Mouse (Mus musculus): ENCODE results near the gene Tspan12. TPM values are rescaled to one million over a fixed set of nuclear protein-coding genes. Genes with fewer than 3 reads are reported as not detected.

Gene Tspan12
- total and polyA plus RNA-seq, 3 experiments = 0.10 to 1.9 TPM; not detected in 1

GRCm38 (mm10) chr6:21851596-21852343 is 545 bp downstream of the Tspan12 start:
- DNase-seq (ENCODE audit: low spot score) (peak; percentile 7), ATAC-seq (ENCODE audit: extremely low read depth, insufficient number of reproducible peaks, low FRiP score, poor library complexity, severe bottlenecking) (peak; percentile 32; the same call in 1 of the 2 replicates)
- Histone ChIP-seq H3K4me3 (ENCODE audit: low read depth, low read length) (peak overlapping the region; percentile 69), H3K9me3 (replicated peaks) (no peaks in the 10 kb centered on the region), H3K27me3 (ENCODE audit: insufficient read depth, low read length) (peaks cover 30% of the 10 kb centered on the region), H3K36me3 (replicated peaks) (peaks cover 3% of the 10 kb centered on the region), H3K4me1 (ENCODE audit: insufficient read depth, low read depth, low read length) (peaks cover 6% of the 10 kb centered on the region)
- TF ChIP-seq TAL1 (conservative IDR thresholded peaks at IDR 0.05; ENCODE audit: low read depth, low read length) (no peak), CTCF (IDR thresholded peaks at IDR 0.05; ENCODE audit: low read depth, low read length) (no peak), GATA1 (IDR thresholded peaks at IDR 0.05; ENCODE audit: borderline replicate concordance, low read length) (no peak), POLR2AphosphoS5 (IDR thresholded peaks at IDR 0.05; ENCODE audit: insufficient replicate concordance, low read depth, low read length) (no peak), GATA2 (IDR thresholded peaks at IDR 0.05; ENCODE audit: borderline replicate concordance, low read depth, low read length) (no peak)

- Histone ChIP-seq H3K36me3 (replicated peaks) (peaks cover 3% of the 10 kb centered on the region), H3K27me3 (ENCODE audit: insufficient read depth, low read length) (peaks cover 30% of the 10 kb centered on the region), H3K4me1 (ENCODE audit: insufficient read depth, low read depth, low read length) (peaks cover 6% of the 10 kb centered on the region), H3K9me3 (replicated peaks) (no peaks in the 10 kb centered on the region), H3K4me3 (ENCODE audit: low read depth, low read length) (peak overlapping the region; percentile 69)
- DNase-seq (ENCODE audit: low spot score) (no peak), ATAC-seq (ENCODE audit: extremely low read depth, insufficient number of reproducible peaks, low FRiP score, poor library complexity, severe bottlenecking) (no peak)
- TF ChIP-seq GATA2 (IDR thresholded peaks at IDR 0.05; ENCODE audit: borderline replicate concordance, low read depth, low read length) (no peak), POLR2AphosphoS5 (IDR thresholded peaks at IDR 0.05; ENCODE audit: insufficient replicate concordance, low read depth, low read length) (no peak), GATA1 (IDR thresholded peaks at IDR 0.05; ENCODE audit: borderline replicate concordance, low read length) (no peak), TAL1 (conservative IDR thresholded peaks at IDR 0.05; ENCODE audit: low read depth, low read length) (no peak), CTCF (IDR thresholded peaks at IDR 0.05; ENCODE audit: low read depth, low read length) (no peak)
Observed at GRCm38 (mm10) chr6:21851346-21851595, 1.0 kb downstream of the Tspan12 start.

GRCm38 (mm10) chr6:21850526-21851345 is 1.6 kb downstream of the Tspan12 start:
- Histone ChIP-seq H3K27me3 (ENCODE audit: insufficient read depth, low read length) (peaks cover 27% of the 10 kb centered on the region), H3K9me3 (replicated peaks) (no peaks in the 10 kb centered on the region), H3K4me1 (ENCODE audit: insufficient read depth, low read depth, low read length) (peaks cover 6% of the 10 kb centered on the region), H3K36me3 (replicated peaks) (peaks cover 3% of the 10 kb centered on the region), H3K4me3 (ENCODE audit: low read depth, low read length) (peak overlapping the region; percentile 69; the same call in 1 of the 2 replicates)
- ATAC-seq (ENCODE audit: extremely low read depth, insufficient number of reproducible peaks, low FRiP score, poor library complexity, severe bottlenecking) (0 out of 2 replicates have a peak, but pooled peaks have one; percentile 42), DNase-seq (ENCODE audit: low spot score) (no peak)
- TF ChIP-seq GATA1 (IDR thresholded peaks at IDR 0.05; ENCODE audit: borderline replicate concordance, low read length) (no peak), GATA2 (IDR thresholded peaks at IDR 0.05; ENCODE audit: borderline replicate concordance, low read depth, low read length) (no peak), POLR2AphosphoS5 (IDR thresholded peaks at IDR 0.05; ENCODE audit: insufficient replicate concordance, low read depth, low read length) (no peak), TAL1 (conservative IDR thresholded peaks at IDR 0.05; ENCODE audit: low read depth, low read length) (no peak), CTCF (IDR thresholded peaks at IDR 0.05; ENCODE audit: low read depth, low read length) (no peak)

- TF ChIP-seq TAL1 (conservative IDR thresholded peaks at IDR 0.05; ENCODE audit: low read depth, low read length) = no peak
- TF ChIP-seq GATA2 (IDR thresholded peaks at IDR 0.05; ENCODE audit: borderline replicate concordance, low read depth, low read length) = no peak
- TF ChIP-seq GATA1 (IDR thresholded peaks at IDR 0.05; ENCODE audit: borderline replicate concordance, low read length) = no peak
- TF ChIP-seq CTCF (IDR thresholded peaks at IDR 0.05; ENCODE audit: low read depth, low read length) = no peak
- no peak for TF ChIP-seq POLR2AphosphoS5 (IDR thresholded peaks at IDR 0.05; ENCODE audit: insufficient replicate concordance, low read depth, low read length)
- H3K4me3 ChIP-seq (ENCODE audit: low read depth, low read length) = no peak overlapping the region
- ATAC-seq (ENCODE audit: extremely low read depth, insufficient number of reproducible peaks, low FRiP score, poor library complexity, severe bottlenecking) = no peak
Observed at GRCm38 (mm10) chr6:21848808-21849207, 3.5 kb downstream of the Tspan12 start.

GRCm38 (mm10) chr6:21839976-21840775 is 12.1 kb downstream of the Tspan12 start:
- H3K9me3 ChIP-seq (replicated peaks) = no peaks in the 10 kb centered on the region
- no peaks in the 10 kb centered on the region for H3K36me3 ChIP-seq (replicated peaks)
- TF ChIP-seq TAL1 (conservative IDR thresholded peaks at IDR 0.05; ENCODE audit: low read depth, low read length) (no peak), GATA2 (IDR thresholded peaks at IDR 0.05; ENCODE audit: borderline replicate concordance, low read depth, low read length) (no peak), CTCF (IDR thresholded peaks at IDR 0.05; ENCODE audit: low read depth, low read length) (no peak), POLR2AphosphoS5 (IDR thresholded peaks at IDR 0.05; ENCODE audit: insufficient replicate concordance, low read depth, low read length) (no peak), GATA1 (IDR thresholded peaks at IDR 0.05; ENCODE audit: borderline replicate concordance, low read length) (no peak)
- no peak overlapping the region for H3K4me3 ChIP-seq (ENCODE audit: low read depth, low read length)
- DNase-seq (ENCODE audit: low spot score) (no peak), ATAC-seq (ENCODE audit: extremely low read depth, insufficient number of reproducible peaks, low FRiP score, poor library complexity, severe bottlenecking) (no peak)
- H3K4me1 ChIP-seq (ENCODE audit: insufficient read depth, low read depth, low read length) = no peaks in the 10 kb centered on the region
- H3K27me3 ChIP-seq (ENCODE audit: insufficient read depth, low read length) = no peaks in the 10 kb centered on the region

More at GRCm38 (mm10) chr6:21848808-21849207, 3.5 kb downstream of the Tspan12 start:
- peaks cover 6% of the 10 kb centered on the region for H3K4me1 ChIP-seq (ENCODE audit: insufficient read depth, low read depth, low read length)
- DNase-seq (ENCODE audit: low spot score) = no peak
- no peaks in the 10 kb centered on the region for H3K9me3 ChIP-seq (replicated peaks)
- H3K36me3 ChIP-seq (replicated peaks) = peaks cover 3% of the 10 kb centered on the region
- peaks cover 25% of the 10 kb centered on the region for H3K27me3 ChIP-seq (ENCODE audit: insufficient read depth, low read length)

Data from G1E (cell line).